Mouse (Mus musculus) retina, embryonic 14.5 days (tissue): ENCODE data around the gene Itsn1.

Experiments
- DNase-seq: peaks from one replicate; pipeline ENCODE4 v3.0.0-alpha.2; 2015; ENCODE audit warnings: low spot score

The Itsn1 gene

GRCm38 (mm10) chr16:91847525-91848225 lies 118.6 kb downstream of the Itsn1 start:
- DNase-seq = no peak

GRCm38 (mm10) chr16:91848505-91848904 lies 119.4 kb downstream of the Itsn1 start:
- no peak for DNase-seq

- no peak for DNase-seq
Observed at GRCm38 (mm10) chr16:91848906-91849603, 120.0 kb downstream of the Itsn1 start.

- no peak for DNase-seq
Observed at GRCm38 (mm10) chr16:91850175-91850574, 121.1 kb downstream of the Itsn1 start.

- no peak for DNase-seq
Observed at GRCm38 (mm10) chr16:91851456-91852231, 122.6 kb downstream of the Itsn1 start.

GRCm38 (mm10) chr16:91852753-91853152 lies 123.7 kb downstream of the Itsn1 start:
- DNase-seq = no peak

- DNase-seq = no peak
Observed at GRCm38 (mm10) chr16:91853223-91853622, 124.1 kb downstream of the Itsn1 start.

- DNase-seq = no peak
Observed at GRCm38 (mm10) chr16:91858695-91859094, 129.6 kb downstream of the Itsn1 start.

GRCm38 (mm10) chr16:91859203-91859602 lies 130.1 kb downstream of the Itsn1 start:
- no peak for DNase-seq

- no peak for DNase-seq
Observed at GRCm38 (mm10) chr16:91859958-91860357, 130.9 kb downstream of the Itsn1 start.

- DNase-seq = no peak
Observed at GRCm38 (mm10) chr16:91860471-91861125, 131.5 kb downstream of the Itsn1 start.

GRCm38 (mm10) chr16:91861784-91862371 lies 132.8 kb downstream of the Itsn1 start:
- DNase-seq = no peak

- DNase-seq = no peak
Observed at GRCm38 (mm10) chr16:91862836-91863235, 133.8 kb downstream of the Itsn1 start.

GRCm38 (mm10) chr16:91864646-91865332 lies 135.7 kb downstream of the Itsn1 start:
- no peak for DNase-seq

- DNase-seq = no peak
Observed at GRCm38 (mm10) chr16:91865570-91866257, 136.6 kb downstream of the Itsn1 start.

GRCm38 (mm10) chr16:91866258-91866634 lies 137.2 kb downstream of the Itsn1 start:
- no peak for DNase-seq

- no peak for DNase-seq
Observed at GRCm38 (mm10) chr16:91867672-91868071, 138.6 kb downstream of the Itsn1 start.

GRCm38 (mm10) chr16:91868943-91869911 lies 140.1 kb downstream of the Itsn1 start:
- DNase-seq = no peak

GRCm38 (mm10) chr16:91870158-91870582 lies 141.1 kb downstream of the Itsn1 start:
- DNase-seq = no peak
